Mouse (Mus musculus): ENCODE measurements at regions not wholly inside any gene's neighbourhood (a gene's known extent, or its start where the extent isn't known, plus 50 kb on each side); places are given as distances from the start of the nearest gene placed in this dataset.

- DNase-seq (ENCODE audit: low spot score in 2 of 2): no peak
These were observed 203.6 kb downstream of the Rpap3 start for GRCm38 (mm10) chr15:97502056-97502455.

GRCm38 (mm10) chr15:97501420-97501819 is 204.2 kb downstream of the Rpap3 start:
- peak; percentile 32 to 42 for DNase-seq (ENCODE audit: low spot score in 2 of 2)

GRCm38 (mm10) chr15:97499821-97500385 is 205.7 kb downstream of the Rpap3 start:
- no peak for DNase-seq (ENCODE audit: low spot score in 2 of 2)

- no peak for DNase-seq (ENCODE audit: low spot score in 2 of 2)
These were observed 206.4 kb downstream of the Rpap3 start for GRCm38 (mm10) chr15:97499240-97499639.

- peak; percentile 73 to 80 for DNase-seq (ENCODE audit: low spot score in 2 of 2)
These were observed 207.2 kb downstream of the Rpap3 start for GRCm38 (mm10) chr15:97498375-97498774.

GRCm38 (mm10) chr15:97496026-97496425 is 209.6 kb downstream of the Rpap3 start:
- DNase-seq (ENCODE audit: low spot score in 2 of 2): no peak

GRCm38 (mm10) chr15:97493340-97493739 is 212.3 kb downstream of the Rpap3 start:
- DNase-seq (ENCODE audit: low spot score in 2 of 2): no peak

- no peak for DNase-seq (ENCODE audit: low spot score in 2 of 2)
These were observed 213.8 kb downstream of the Rpap3 start for GRCm38 (mm10) chr15:97491796-97492195.

GRCm38 (mm10) chr15:97487425-97487824 is 218.2 kb downstream of the Rpap3 start:
- DNase-seq (ENCODE audit: low spot score in 2 of 2): no peak

GRCm38 (mm10) chr15:97471986-97472779 is 225.1 kb upstream of the Amigo2 start:
- DNase-seq (ENCODE audit: low spot score in 2 of 2): no peak

- DNase-seq (ENCODE audit: low spot score in 2 of 2): no peak
These were observed 224.4 kb upstream of the Amigo2 start for GRCm38 (mm10) chr15:97471476-97471875.

- peak; percentile 79 to 85 for DNase-seq (ENCODE audit: low spot score in 2 of 2)
These were observed 222.7 kb upstream of the Amigo2 start for GRCm38 (mm10) chr15:97469684-97470344.

GRCm38 (mm10) chr15:97468732-97469683 is 221.9 kb upstream of the Amigo2 start:
- DNase-seq (ENCODE audit: low spot score in 2 of 2): peak; percentile 87 to 90

GRCm38 (mm10) chr15:97467781-97468485 is 220.8 kb upstream of the Amigo2 start:
- no peak for DNase-seq (ENCODE audit: low spot score in 2 of 2)

- peak in 1 of 2 experiments; percentile 0 for DNase-seq (ENCODE audit: low spot score in 2 of 2)
These were observed 219.9 kb upstream of the Amigo2 start for GRCm38 (mm10) chr15:97466906-97467465.

- DNase-seq (ENCODE audit: low spot score in 2 of 2): peak; percentile 28 to 59
These were observed 219.0 kb upstream of the Amigo2 start for GRCm38 (mm10) chr15:97466110-97466509.

- peak in 1 of 2 experiments; percentile 39 for DNase-seq (ENCODE audit: low spot score in 2 of 2)
These were observed 218.3 kb upstream of the Amigo2 start for GRCm38 (mm10) chr15:97465366-97465765.

GRCm38 (mm10) chr15:97464737-97465136 is 217.7 kb upstream of the Amigo2 start:
- no peak for DNase-seq (ENCODE audit: low spot score in 2 of 2)

- DNase-seq (ENCODE audit: low spot score in 2 of 2): peak in 1 of 2 experiments; percentile 0
These were observed 215.5 kb upstream of the Amigo2 start for GRCm38 (mm10) chr15:97462587-97462986.

- peak in 1 of 2 experiments; percentile 1 for DNase-seq (ENCODE audit: low spot score in 2 of 2)
These were observed 214.9 kb upstream of the Amigo2 start for GRCm38 (mm10) chr15:97462006-97462405.
